Mouse (Mus musculus): ENCODE data around the gene Cyb561d1. TPM values are rescaled to one million over a fixed set of nuclear protein-coding genes. Genes with fewer than 3 reads are reported as not detected.

Cyb561d1 gene
- total RNA-seq, 2 experiments from 2014 or later: 5.2 to 5.3 TPM

DNA sequence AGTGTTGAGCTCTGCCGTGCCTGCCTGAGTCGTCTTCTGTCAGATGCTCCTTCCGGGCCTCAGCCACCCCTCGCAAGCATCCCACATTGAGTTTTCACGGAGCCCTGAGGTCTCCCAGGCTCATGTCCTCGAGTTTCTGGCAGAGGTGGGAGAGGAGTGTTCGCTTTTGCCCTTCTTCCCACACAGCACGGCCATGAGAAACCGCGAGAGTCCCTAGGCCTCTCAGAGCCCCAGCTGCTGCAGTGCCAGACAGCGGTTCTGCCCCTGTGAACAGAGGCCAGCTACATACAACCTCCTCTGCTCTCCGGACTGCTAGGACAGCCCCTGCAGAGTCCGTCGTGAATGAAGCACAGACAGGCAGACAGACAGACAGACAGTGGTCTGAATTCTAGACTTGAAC is 33.5 kb downstream of the Cyb561d1 start:
- no peak for DNase-seq

DNA sequence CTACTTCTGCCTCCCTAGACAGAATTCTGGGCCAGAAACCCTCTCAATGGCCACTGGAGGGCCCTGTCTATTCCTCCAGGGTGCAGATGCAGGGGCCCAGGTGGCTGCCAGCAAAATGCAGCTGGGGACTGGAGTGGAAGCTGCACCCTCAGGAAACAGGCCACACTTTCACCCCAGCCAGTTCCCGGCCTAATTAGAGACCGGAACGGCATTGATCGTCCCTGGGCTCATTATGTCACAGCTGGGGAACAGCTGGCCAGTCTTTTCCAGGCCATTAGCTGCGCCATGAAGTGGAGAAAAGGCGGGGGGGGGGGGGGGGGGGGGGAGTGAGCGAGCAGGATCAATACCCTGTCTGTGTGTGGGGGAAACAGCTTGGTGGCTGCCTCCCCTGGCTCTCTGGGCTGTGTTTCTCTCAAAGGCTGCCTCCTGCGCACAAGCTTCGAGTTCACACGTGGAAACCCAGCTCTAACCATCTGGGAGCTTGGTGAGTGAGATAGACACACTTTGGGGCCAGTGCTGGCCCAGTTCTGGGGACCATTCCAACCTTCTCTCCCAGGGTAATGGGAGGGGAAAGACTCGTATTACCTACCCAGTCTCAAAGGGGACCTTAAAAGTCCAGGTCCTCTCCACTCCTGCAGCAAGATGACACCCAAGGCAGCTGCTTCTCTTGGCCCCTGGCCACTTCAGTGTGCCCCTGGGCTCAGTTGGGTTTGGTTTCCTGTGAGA is 34.4 kb downstream of the Cyb561d1 start:
- DNase-seq: peak; percentile 55 to 78

DNA sequence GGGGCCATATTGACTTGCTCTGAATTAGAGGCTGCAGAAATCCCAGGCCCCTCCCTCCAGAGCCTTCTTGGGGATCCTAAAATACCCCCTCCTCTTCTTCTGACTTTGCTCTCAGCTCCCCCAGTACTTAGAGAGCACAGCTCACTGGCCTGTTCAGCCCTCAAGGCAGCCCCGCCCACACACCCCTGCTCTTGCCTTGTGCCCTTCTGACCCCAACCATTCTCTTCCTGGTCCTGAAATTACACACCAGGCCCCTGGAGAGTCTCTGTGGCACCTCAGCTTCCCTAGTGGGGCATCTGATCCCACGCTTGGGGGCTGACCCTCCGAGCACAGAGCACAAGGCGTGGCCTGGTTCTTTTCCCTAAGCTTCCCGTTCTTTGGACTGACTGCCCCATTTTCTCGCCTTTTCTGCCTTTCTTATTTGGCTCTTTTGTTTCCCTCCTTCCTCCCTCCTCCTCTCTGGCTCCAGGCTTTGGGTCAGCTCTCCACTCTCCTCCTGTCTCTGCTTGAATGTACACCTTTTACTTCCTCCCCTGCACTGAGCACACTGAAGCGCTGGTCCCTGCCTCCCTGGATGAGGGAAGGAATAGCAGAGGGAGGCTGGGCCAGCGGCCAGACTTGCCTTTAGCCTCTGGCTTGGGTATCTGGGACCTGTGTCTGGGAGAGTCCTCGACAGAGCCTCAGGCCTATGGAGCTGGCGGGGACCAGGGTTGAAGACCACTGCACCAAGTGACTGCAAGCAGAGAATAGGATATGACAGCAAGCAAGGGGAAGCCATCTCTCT is 35.3 kb downstream of the Cyb561d1 start:
- peak in 1 of 2 experiments; percentile 39 for DNase-seq

DNA sequence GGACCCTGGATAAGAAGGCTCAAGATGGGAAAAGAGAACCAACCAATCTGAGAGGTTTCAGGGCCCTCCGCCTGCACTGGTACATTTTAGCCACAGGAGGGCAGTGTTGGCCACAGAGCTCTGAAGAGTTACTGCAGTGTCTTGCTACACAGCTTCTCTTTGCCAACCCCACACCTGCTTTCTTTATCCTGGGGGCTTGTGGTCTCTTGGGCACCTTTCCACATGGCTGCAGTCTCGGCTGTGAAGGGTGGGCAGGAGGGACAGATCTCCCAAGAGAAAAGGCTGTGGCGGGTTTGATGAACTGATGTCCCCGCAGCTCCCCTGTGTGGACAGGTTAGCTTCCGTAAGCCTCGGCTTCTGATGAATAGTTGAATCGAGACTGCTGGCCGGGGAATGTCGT is 36.2 kb downstream of the Cyb561d1 start:
- DNase-seq: peak; percentile 79 to 88

DNA sequence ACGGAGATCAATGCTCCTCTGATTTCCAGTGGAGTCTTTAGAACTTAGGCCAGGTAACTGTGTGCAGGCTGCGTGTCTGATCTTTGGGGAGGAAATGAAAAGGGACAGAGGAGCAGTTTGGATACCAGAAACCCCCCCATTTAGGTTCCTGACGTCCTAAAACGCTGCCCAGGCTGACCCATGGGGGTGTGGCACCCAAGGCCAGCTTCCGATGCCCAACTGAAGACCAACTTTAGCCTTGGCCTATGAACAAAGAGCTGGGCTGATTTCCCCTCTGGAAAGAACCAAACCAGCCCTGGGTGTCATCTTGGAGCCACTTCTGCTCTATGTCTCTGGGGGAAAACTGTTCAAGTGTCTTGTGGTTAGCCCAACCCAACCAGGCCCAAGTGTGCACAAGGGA is 36.9 kb downstream of the Cyb561d1 start:
- no peak for DNase-seq

DNA sequence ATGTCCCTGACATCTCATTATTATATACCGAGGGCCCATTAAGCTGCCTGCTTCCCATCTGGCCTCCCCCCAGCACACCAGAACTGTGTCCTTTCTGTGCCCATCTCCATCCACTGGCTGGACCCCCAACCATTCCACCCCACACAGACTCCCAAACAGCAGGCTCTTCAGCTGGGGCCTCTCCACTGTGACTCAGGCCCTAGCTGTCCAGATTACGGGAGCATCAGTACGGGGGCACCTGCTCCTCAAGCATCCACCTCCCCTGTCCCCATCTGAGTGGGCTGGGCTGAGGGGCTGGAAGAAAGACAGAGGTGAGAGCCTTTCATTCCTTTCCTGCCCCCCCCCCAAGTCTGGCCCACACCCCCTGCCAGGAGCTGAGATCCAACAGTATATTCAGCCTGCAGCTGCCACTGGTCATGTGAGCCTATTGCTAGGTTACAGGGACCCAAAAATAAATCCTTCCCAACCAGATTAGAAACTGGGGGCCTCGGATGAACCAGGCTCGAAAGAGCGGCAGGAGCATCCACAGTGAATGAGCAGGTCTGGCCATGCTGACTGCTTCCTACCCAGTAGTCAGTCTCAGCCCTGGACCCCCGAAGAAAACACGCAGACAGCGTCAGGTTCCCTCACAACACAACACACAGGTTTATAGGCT is 42.5 kb downstream of the Cyb561d1 start:
- peak; percentile 32 to 41 for DNase-seq

DNA sequence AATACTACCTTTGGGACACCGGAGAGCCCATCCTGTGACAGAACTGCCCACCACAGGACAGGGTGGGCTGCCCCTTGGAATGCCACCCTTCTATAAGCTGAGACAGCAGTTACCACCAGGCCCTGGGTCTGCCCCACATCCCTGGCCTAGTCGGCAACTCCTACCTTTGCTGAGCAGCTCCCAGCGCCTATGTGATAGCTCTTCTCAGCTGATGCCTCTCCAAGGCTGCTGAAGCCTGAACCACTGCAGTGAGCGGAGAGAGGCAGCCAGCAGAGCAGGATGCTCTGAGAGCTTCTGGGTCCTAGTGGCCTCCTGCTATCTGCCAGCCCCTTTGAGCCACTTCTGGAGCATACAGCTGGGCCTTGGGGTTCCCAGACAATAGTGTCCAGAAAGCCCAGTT is 46.4 kb downstream of the Cyb561d1 start, which contains the start of gene Gpr61:
Gene Gpr61, minus strand, starts transcription at position 227 of the 400 bp plus-strand sequence.
- DNase-seq: no peak

DNA sequence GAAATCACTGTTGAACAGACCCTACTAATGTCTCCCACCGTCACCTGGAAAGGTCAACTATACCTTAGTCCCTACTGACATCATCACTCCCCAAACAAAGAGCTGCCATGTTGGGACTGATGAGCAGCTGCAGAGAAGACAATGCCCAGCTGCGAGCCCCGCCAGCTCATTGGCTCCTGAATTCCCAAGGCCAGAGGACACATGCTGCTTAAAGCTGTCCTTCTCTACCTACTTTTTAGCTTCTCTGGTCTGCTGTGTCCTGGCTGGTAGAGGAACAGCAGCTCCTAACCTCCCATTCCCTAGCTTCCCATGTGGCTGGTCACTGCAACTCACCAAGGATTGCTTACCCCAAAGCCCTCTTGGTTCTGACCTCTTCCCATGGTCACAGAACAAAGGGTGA is 48.7 kb downstream of the Cyb561d1 start:
- no peak for DNase-seq

DNA sequence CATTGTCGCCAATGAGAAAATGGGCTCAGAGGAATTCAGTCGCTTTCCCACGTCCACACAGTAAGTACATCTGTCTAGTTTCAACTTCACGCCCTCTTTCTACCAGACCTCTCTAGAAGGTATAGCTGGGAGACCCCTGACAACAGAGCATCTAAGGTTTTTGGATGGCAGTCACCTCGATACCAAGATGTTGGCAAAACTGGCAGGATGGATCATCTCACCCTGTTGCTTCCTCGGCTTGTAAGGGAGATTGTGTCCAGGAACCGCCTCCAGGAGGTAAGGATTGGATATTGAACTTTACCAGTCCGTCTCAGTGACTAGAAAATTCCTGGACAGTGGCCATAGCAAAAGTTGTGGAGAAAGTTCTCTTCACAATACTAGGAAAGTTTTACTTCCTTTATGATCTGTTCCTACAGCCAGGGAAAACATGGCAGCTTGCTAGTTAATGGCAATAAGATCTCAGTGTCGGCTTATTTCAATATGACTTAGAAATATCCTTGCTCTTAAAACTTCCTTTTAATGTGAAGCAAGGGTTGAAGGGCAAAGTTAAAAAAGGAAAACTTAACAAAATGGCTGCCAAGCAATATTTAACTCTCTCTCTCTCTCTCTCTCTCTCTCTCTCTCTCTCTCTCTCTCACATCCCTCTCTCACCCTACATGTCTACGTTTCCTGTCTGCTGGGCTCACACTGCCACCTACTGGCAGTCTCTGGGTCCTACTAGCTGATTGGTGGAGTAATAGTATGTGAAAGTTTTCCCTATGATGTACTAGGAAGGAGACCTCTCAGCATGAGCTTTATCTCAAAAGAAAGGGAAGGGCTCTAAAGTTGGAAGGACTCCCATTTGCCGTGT is 53.4 kb downstream of the Cyb561d1 start:
- peak; percentile 87 to 94 for DNase-seq

DNA sequence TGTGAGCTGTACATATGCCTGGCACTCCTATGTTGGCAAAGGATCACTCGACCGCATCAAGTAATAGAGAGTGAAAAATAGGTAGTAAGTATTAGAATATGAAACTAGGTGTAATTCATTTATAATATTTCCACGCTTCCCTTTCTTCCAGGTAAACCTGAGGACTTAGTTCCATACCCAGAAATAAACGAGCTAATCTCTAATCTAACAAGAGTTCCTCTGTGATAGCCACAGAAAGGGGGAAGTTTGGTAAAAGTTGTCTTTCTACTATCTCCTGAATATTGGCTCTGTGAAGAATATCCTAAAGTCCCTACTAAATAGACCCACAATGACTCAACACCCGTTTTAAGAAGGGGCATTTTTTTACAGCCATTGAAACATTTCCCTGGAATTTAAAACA is 54.3 kb downstream of the Cyb561d1 start:
- no peak for DNase-seq

Other genes with a start within 250 kb of the Cyb561d1 start
- not detected for gene Gstm3, start 231.9 kb downstream of the Cyb561d1 start, total RNA-seq (2021)
- gene Gstm2, start 214.8 kb downstream of the Cyb561d1 start, total RNA-seq (2021): 100 to 1,000 TPM; 204 to 244 TPM
- gene Gstm1, start 183.2 kb downstream of the Cyb561d1 start, total RNA-seq (2021): 100 to 1,000 TPM; 296 to 418 TPM
- gene Gstm4, start 156.3 kb downstream of the Cyb561d1 start, total RNA-seq (2021): 10 to 100 TPM; 12.8 to 15.6 TPM
- gene Ampd2, start 114.6 kb downstream of the Cyb561d1 start, total RNA-seq (2021): 1 to 10 TPM; 4.6 to 5.8 TPM
- under 1 TPM in 1 of 2 experiments, not detected in 1; 0.18 TPM for gene Gnat2, start 108.4 kb downstream of the Cyb561d1 start, total RNA-seq (2021)
- 10 to 100 TPM; 18.9 to 19.7 TPM for gene Gnai3, start 55.1 kb downstream of the Cyb561d1 start, total RNA-seq (2021)
- gene Gpr61, start 46.3 kb downstream of the Cyb561d1 start, total RNA-seq (2021): not detected
- 10 to 100 TPM; 18.2 to 19.4 TPM for gene Amigo1, start 14.9 kb downstream of the Cyb561d1 start, total RNA-seq (2021)
- 1 to 10 TPM; 2.2 to 2.6 TPM for gene Atxn7l2, start 9.7 kb upstream of the Cyb561d1 start, total RNA-seq (2021)
- gene Sypl2, start 25.4 kb upstream of the Cyb561d1 start, total RNA-seq (2021): 1 to 10 TPM; 2.1 to 2.5 TPM
- 10 to 100 TPM; 55.0 to 59.5 TPM for gene Psma5, start 55.7 kb upstream of the Cyb561d1 start, total RNA-seq (2021)
- gene Sort1, start 82.9 kb upstream of the Cyb561d1 start, total RNA-seq (2021): 10 to 100 TPM; 18.1 to 25.7 TPM
- 10 to 100 TPM; 49.7 to 55.1 TPM for gene Mybphl, start 163.7 kb upstream of the Cyb561d1 start, total RNA-seq (2021)
- under 1 TPM in 1 of 2 experiments, not detected in 1; 0.33 TPM for gene Psrc1, start 182.6 kb upstream of the Cyb561d1 start, total RNA-seq (2021)
- gene Celsr2, start 214.3 kb upstream of the Cyb561d1 start, total RNA-seq (2021): 1 to 10 TPM; 5.9 to 9.5 TPM
- gene Sars, start 244.0 kb upstream of the Cyb561d1 start, total RNA-seq (2021): 10 to 100 TPM; 80.2 to 89.6 TPM